Comparison of ENCODE assay signal across 8 mouse cellular contexts in the genomic region with DNA sequence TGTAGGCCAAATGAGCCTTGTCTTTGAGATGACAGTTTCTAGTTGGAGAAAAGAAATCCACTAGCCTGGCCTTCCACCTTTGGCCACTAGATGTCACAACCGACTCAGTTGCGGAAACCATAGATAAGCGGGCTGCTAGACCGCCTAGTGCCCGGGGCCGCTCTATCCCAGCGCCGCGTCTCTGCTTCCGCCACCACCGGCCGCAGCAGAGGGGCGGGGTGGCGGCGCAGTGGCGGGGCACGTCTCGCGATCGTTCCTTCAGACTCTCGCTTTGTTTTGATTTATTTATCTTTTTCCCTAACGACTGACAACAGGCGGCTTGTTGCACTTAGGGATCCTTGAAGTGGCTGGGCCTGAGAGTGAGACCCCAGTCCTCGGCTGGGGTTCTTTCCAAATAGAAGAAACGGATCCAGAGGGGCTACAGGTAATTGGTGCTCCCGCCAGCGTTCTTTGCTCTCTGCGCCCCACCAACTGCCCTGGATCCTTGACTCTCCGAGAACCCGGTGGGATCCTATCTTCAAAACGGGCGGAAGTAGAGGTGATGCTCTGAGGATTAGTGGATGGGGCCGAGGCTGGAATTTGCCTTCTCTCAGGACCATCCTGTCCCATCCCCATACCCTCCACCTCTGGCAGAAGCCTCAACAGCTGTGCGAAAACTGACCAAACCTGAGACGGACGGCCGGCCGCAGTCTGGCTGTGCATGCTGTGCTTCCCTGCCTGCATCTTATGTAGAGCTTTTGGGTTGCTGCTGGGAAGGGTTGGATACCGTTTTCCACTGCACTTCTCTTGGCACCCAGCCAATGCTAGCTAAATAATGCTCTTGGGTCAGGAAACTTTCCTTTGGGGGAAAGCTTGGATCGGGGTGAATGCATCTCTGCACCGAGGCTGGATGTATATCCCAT. TPM values are rescaled to one million over a fixed set of nuclear protein-coding genes. Genes with fewer than 3 reads are reported as not detected.
DNase-seq lines count a peak whose midpoint lies in the region; ATAC-seq lines count a peak whose summit lies in the region.

No protein-coding gene starts in this region.

- no peaks in the 10 kb centered on the region for H3K9me3 ChIP-seq in hindbrain, embryonic 15.5 days

- peak overlapping the region; percentile 61 for H3K4me2 ChIP-seq in hindbrain, embryonic 15.5 days

- under 1% methylated on average over 41 of the region's 41 CpGs for WGBS in hindbrain, embryonic 15.5 days

- H3K27me3 ChIP-seq in hindbrain, embryonic 15.5 days: no peaks in the 10 kb centered on the region

- peaks cover 18% of the 10 kb centered on the region for H3K4me1 ChIP-seq in hindbrain, embryonic 15.5 days (replicated peaks)

- H3K36me3 ChIP-seq in hindbrain, embryonic 15.5 days: peaks cover 17% of the 10 kb centered on the region; the same call in 1 of the 2 replicates

- ATAC-seq in hindbrain, embryonic 15.5 days (ENCODE audit: low FRiP score, low read depth): peak; percentile 97

- peak; percentile 96 for DNase-seq in T-cell, adult 2 months (ENCODE audit: low spot score)
- peak; percentile 93 to 97 for DNase-seq in cerebellum, postnatal 36 days
- DNase-seq in frontal cortex, postnatal 36 days (ENCODE audit: low spot score in 2 of 2): peak; percentile 89 to 97
- peak; percentile 88 for DNase-seq in left cerebral cortex, adult 11 months (ENCODE audit: low spot score)
- peak; percentile 95 to 97 for DNase-seq in lung, postnatal 4 days
- peak; percentile 92 for DNase-seq in retina, postnatal 7 days (ENCODE audit: low read depth, low spot score)
- DNase-seq in urinary bladder, adult 2 months (ENCODE audit: low spot score): peak; percentile 64

- H3K4me3 ChIP-seq in hindbrain, embryonic 15.5 days: peak overlapping the region; percentile 67

- H3K27ac ChIP-seq in hindbrain, embryonic 15.5 days (replicated peaks): peak overlapping the region; percentile 82

- H3K9ac ChIP-seq in hindbrain, embryonic 15.5 days: peak overlapping the region; percentile 71

RNA-seq across cellular contexts. Expression of gene Ift46, which starts 5.3 kb away (rescaled TPM):
- 153 and 158 TPM in 2 replicates for polyA plus RNA-seq in hindbrain, embryonic 15.5 days (2015; fragmentation: Nextera tagmentation; extraction: Ambion mirVana)
- 82.5 and 94.1 TPM in 2 replicates for polyA plus RNA-seq in urinary bladder, adult 2 months (2012; rRNA removed)

RNA-seq across cellular contexts. Expression of gene Arcn1, which starts 5.4 kb away (rescaled TPM):
- 130 and 135 TPM in 2 replicates for polyA plus RNA-seq in hindbrain, embryonic 15.5 days (2015; fragmentation: Nextera tagmentation; extraction: Ambion mirVana)
- polyA plus RNA-seq in urinary bladder, adult 2 months (2012; rRNA removed): 64.2 and 77.2 TPM in 2 replicates

RNA-seq across cellular contexts. Expression of gene Tmem25, which starts 26.1 kb away (rescaled TPM):
- polyA plus RNA-seq in hindbrain, embryonic 15.5 days (2015; fragmentation: Nextera tagmentation; extraction: Ambion mirVana): 20.2 and 22.7 TPM in 2 replicates
- polyA plus RNA-seq in urinary bladder, adult 2 months (2012; rRNA removed): 6.9 and 8.3 TPM in 2 replicates

RNA-seq across cellular contexts. Expression of gene Ttc36, which starts 29.9 kb away (rescaled TPM):
- polyA plus RNA-seq in hindbrain, embryonic 15.5 days (2015; fragmentation: Nextera tagmentation; extraction: Ambion mirVana): 0.26 and 0.42 TPM in 2 replicates
- 3.5 and 4.1 TPM in 2 replicates for polyA plus RNA-seq in urinary bladder, adult 2 months (2012; rRNA removed)

RNA-seq across cellular contexts. Expression of gene Phldb1, which starts 38.0 kb away (rescaled TPM):
- 46.4 and 46.8 TPM in 2 replicates for polyA plus RNA-seq in hindbrain, embryonic 15.5 days (2015; fragmentation: Nextera tagmentation; extraction: Ambion mirVana)
- polyA plus RNA-seq in urinary bladder, adult 2 months (2012; rRNA removed): 75.3 and 87.2 TPM in 2 replicates

Comparison
In these comparisons a context has a peak if more than half of its experiments do, and no peak if none do; other contexts are left out.
1. Peak in every context shown above with its lines: DNase-seq, ATAC-seq, H3K4me3 ChIP-seq and H3K27ac ChIP-seq.